Mouse (Mus musculus) CH12.LX (cell line): ENCODE measurements around the gene Ablim2. TPM values are rescaled to one million over a fixed set of nuclear protein-coding genes. Genes with fewer than 3 reads are reported as not detected.

ENCODE experiments used
- DNase-seq: peaks from one replicate; pipeline ENCODE4 v3.0.0-alpha.2; 2013; ENCODE audit errors: extremely low read depth
- H3K27ac ChIP-seq: 2 replicates; pipeline ENCODE4 v1.5.1; 2012; ENCODE audit warnings: low read depth, mild to moderate bottlenecking, control low read depth, moderate library complexity; ENCODE audit not compliant: insufficient read depth
- H3K27me3 ChIP-seq: replicated peaks from 2 replicates; pipeline ENCODE3; 2012; ENCODE audit warnings: inconsistent platforms
- H3K36me3 ChIP-seq, 2 experiments: replicated peaks in 1 of 2; 2 replicates each; pipeline versions ENCODE3 to v1.6.1; 2012; ENCODE audit warnings: inconsistent platforms in 1 of 2, low read length in 1 of 2, mild to moderate bottlenecking in 1 of 2, mixed read lengths in 1 of 2, moderate library complexity in 1 of 2; ENCODE audit not compliant: control insufficient read depth in 1 of 2, insufficient read depth in 1 of 2
- H3K4me1 ChIP-seq, 2 experiments: 2 replicates each; pipeline ENCODE4 v1.6.1; 2012; ENCODE audit warnings: inconsistent platforms in 1 of 2, moderate library complexity in 1 of 2; ENCODE audit not compliant: insufficient read depth in 2 of 2, control insufficient read depth in 1 of 2
- H3K4me2 ChIP-seq: 2 replicates; pipeline ENCODE4 v1.6.1; 2012; ENCODE audit warnings: low read depth, mild to moderate bottlenecking, control low read depth; ENCODE audit not compliant: poor library complexity, insufficient read depth, severe bottlenecking
- H3K4me3 ChIP-seq, 3 experiments: fragments of 150-350 bp in 1 of 3; sonication (generic) in 1 of 3; replicated peaks in 1 of 3; 2 replicates each; pipeline versions ENCODE3 to v1.5.1; 2011 to 2012; ENCODE audit warnings: low read depth in 2 of 3, low read length in 2 of 3, mild to moderate bottlenecking in 2 of 3, moderate library complexity in 2 of 3, control low read depth in 1 of 3, improper control_type of control experiment in 1 of 3, inconsistent platforms in 1 of 3, mixed read lengths in 1 of 3; ENCODE audit not compliant: poor library complexity in 1 of 3
- H3K79me2 ChIP-seq: replicated peaks from 2 replicates; pipeline ENCODE4 v1.6.1; 2012; ENCODE audit warnings: mild to moderate bottlenecking, moderate library complexity; ENCODE audit not compliant: control insufficient read depth, poor library complexity, insufficient read depth, severe bottlenecking; ENCODE audit errors: extremely low read depth
- H3K9ac ChIP-seq: 2 replicates; pipeline ENCODE4 v1.6.1; 2012; ENCODE audit warnings: low read depth, mild to moderate bottlenecking, control low read depth, moderate library complexity; ENCODE audit not compliant: insufficient read depth
- H3K9me3 ChIP-seq: replicated peaks from 2 replicates; pipeline ENCODE3; 2012; ENCODE audit warnings: low read length, inconsistent platforms, mixed read lengths
- E2F4 ChIP-seq: IDR thresholded peaks from 2 replicates; pipeline ENCODE4 v1.6.1; 2011; ENCODE audit warnings: low read depth, low read length, improper control_type of control experiment; ENCODE audit not compliant: insufficient replicate concordance
- ELF1 ChIP-seq: IDR thresholded peaks from 2 replicates; pipeline ENCODE4 v1.6.1; 2014; ENCODE audit warnings: low read depth, mild to moderate bottlenecking, inconsistent platforms, low read length, improper control_type of control experiment
- EP300 ChIP-seq: IDR thresholded peaks from 2 replicates; pipeline ENCODE4 v1.6.1; 2011; ENCODE audit warnings: low read length, improper control_type of control experiment
- ETS1 ChIP-seq: conservative IDR thresholded peaks from 2 replicates; pipeline ENCODE4 v1.6.1; 2012; ENCODE audit warnings: low read depth, mild to moderate bottlenecking, inconsistent platforms, low read length, improper control_type of control experiment, moderate library complexity
- JUN ChIP-seq: IDR thresholded peaks from 2 replicates; pipeline ENCODE4 v1.6.1; 2011; ENCODE audit warnings: low read depth, mild to moderate bottlenecking, low read length, improper control_type of control experiment, moderate library complexity; ENCODE audit not compliant: insufficient read depth
- NELFE ChIP-seq: IDR thresholded peaks from 2 replicates; pipeline ENCODE4 v1.6.1; 2011; ENCODE audit warnings: low read depth, low read length, improper control_type of control experiment
- NRF1 ChIP-seq: IDR thresholded peaks from 2 replicates; pipeline ENCODE4 v1.6.1; 2014; ENCODE audit warnings: low read depth, mild to moderate bottlenecking, inconsistent platforms, low read length, improper control_type of control experiment, moderate library complexity
- PAX5 ChIP-seq: IDR thresholded peaks from 2 replicates; pipeline ENCODE4 v1.6.1; 2012; ENCODE audit warnings: low read length, inconsistent platforms, mixed read lengths
- POLR2A ChIP-seq: IDR thresholded peaks from 2 replicates; pipeline ENCODE4 v1.6.1; 2011; ENCODE audit warnings: low read depth, mild to moderate bottlenecking, improper control_type of control experiment, low read length
- POLR2AphosphoS2 ChIP-seq: IDR thresholded peaks from 2 replicates; pipeline ENCODE4 v1.6.1; 2011; ENCODE audit warnings: low read depth, low read length, improper control_type of control experiment
- RAD21 ChIP-seq: IDR thresholded peaks from 2 replicates; pipeline ENCODE4 v1.6.1; 2011; ENCODE audit warnings: low read depth, mild to moderate bottlenecking, low read length, improper control_type of control experiment, moderate library complexity
- RCOR1 ChIP-seq: conservative IDR thresholded peaks from 2 replicates; pipeline ENCODE4 v1.6.1; 2012; ENCODE audit warnings: low read depth, mild to moderate bottlenecking, inconsistent platforms, low read length, improper control_type of control experiment
- SIN3A ChIP-seq: IDR thresholded peaks from 2 replicates; pipeline ENCODE4 v1.6.1; 2012; ENCODE audit warnings: low read length, improper control_type of control experiment, inconsistent platforms
- UBTF ChIP-seq: IDR thresholded peaks from 2 replicates; pipeline ENCODE4 v1.6.1; 2012; ENCODE audit warnings: low read depth, mild to moderate bottlenecking, inconsistent platforms, low read length, improper control_type of control experiment, moderate library complexity
- USF1 ChIP-seq: IDR thresholded peaks from 2 replicates; pipeline ENCODE4 v1.6.1; 2014; ENCODE audit warnings: low read depth, mild to moderate bottlenecking, inconsistent platforms, low read length, improper control_type of control experiment
- USF2 ChIP-seq: conservative IDR thresholded peaks from 2 replicates; pipeline ENCODE4 v1.6.1; 2011; ENCODE audit warnings: low read depth, low read length, improper control_type of control experiment
- ZKSCAN1 ChIP-seq: IDR thresholded peaks from 2 replicates; pipeline ENCODE4 v1.6.1; 2012; ENCODE audit warnings: low read depth, inconsistent platforms, low read length, improper control_type of control experiment, borderline replicate concordance
- ZMIZ1 ChIP-seq: IDR thresholded peaks from 2 replicates; pipeline ENCODE4 v1.6.1; 2012; ENCODE audit warnings: low read depth, mild to moderate bottlenecking, inconsistent platforms, low read length, improper control_type of control experiment
- dilution Hi-C: fragments of 300-500 bp; cut with MboI; formaldehyde crosslinking; loops from 2 replicates; pipeline ENCODE4 v1.14.3; 2020; ENCODE audit warnings: low sequenced_read_pairs; ENCODE audit not compliant: extremely low pct_unique_long_range_greater_than_20kb, extremely low pct_ligation_motif_present
- in situ Hi-C: fragments of 300-500 bp; cut with MboI; formaldehyde crosslinking; loops from 3 replicates; pipeline ENCODE4 v1.14.3; 2019; ENCODE audit warnings: low sequenced_read_pairs, low pct_ligation_motif_present, low pct_unique_long_range_greater_than_20kb, mixed read lengths
- polyA plus RNA-seq: library from polyadenylated mRNA; unstranded; fragments of >175 nt; gene quantifications from 2 replicates; pipeline ENCODE4 v1.2.1, GENCODE M21; 2012; ENCODE audit warnings: low read depth; ENCODE audit not compliant: insufficient read length
- total RNA-seq, 2 experiments: library from RNA; depleted of rRNA; stranded (reverse); fragments of 300-350 nt in 1 of 2; fragments of >200 nt in 1 of 2; gene quantifications; 2 replicates each; pipeline ENCODE4 v1.2.3; 2012 to 2014

The Ablim2 gene
- total and polyA plus RNA-seq, 3 experiments: 4.4 to 12.2 (median 11.0) TPM

DNA sequence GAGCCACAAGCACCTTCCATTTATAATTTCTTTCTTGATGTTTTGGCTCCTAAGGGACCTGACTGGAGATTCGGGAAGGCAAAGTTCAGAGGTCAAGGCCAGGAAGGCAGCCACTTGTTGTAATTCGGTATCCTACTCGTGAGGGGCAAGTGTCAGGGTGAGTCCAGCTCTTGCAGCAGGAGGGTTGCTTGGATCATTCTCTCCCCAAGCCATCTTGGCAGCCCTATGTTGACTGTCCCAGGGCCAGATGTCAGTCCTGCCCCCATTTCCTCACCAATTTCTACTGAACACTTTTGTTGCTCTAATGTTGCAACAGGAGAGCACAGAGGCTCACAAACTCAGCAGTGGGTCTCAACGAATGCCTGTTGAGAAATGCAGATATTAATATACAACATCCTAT is 140.4 kb downstream of the Ablim2 start:
- TF ChIP-seq SIN3A: no peak
- TF ChIP-seq, all 38 proteins: peak for 0
- H3K4me2 ChIP-seq: no peak overlapping the region
- no peaks in the 10 kb centered on the region for H3K9me3 ChIP-seq
- no peak overlapping the region for H3K4me3 ChIP-seq
- H3K27me3 ChIP-seq: peaks cover 5% of the 10 kb centered on the region
- dilution Hi-C loops: no loop called here
- no peak overlapping the region for H3K9ac ChIP-seq
- no peaks in the 10 kb centered on the region for H3K79me2 ChIP-seq
- H3K27ac ChIP-seq: no peak overlapping the region
- in situ Hi-C loops: loop anchor here (25.0 kb wide), 1 partner anchor 489 kb away; the partner anchor contains the start of gene Sorcs2
- H3K36me3 ChIP-seq: no peaks in the 10 kb centered on the region
- peaks cover 33 to 43% of the 10 kb centered on the region in 2 experiments for H3K4me1 ChIP-seq
- DNase-seq: no peak

DNA sequence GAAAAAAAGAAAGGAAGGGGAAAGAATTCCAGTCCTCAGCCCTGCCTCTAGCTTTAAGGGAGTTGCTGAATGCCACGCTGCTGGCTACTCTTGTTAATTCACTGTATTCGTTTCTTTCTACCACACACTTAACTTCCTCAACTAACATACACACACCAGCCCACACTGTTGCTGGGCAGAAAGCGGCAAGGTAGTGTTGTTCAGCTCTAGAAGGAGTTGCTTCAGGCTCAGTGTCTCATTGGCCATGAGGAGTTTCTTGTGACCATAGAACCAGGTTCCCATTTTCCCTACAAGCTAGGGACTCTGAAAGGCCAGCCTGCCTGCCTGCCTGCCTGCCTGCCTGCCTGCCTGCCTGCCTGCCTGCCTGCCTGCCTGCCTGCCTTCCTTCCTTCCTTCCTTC is 141.3 kb downstream of the Ablim2 start:
- H3K36me3 ChIP-seq: no peaks in the 10 kb centered on the region
- no peak for DNase-seq
- peaks cover 38 to 46% of the 10 kb centered on the region in 2 experiments for H3K4me1 ChIP-seq
- dilution Hi-C loops: no loop called here
- in situ Hi-C loops: loop anchor here (25.0 kb wide), 1 partner anchor 488 kb away; the partner anchor contains the start of gene Sorcs2
- no peak overlapping the region for H3K4me3 ChIP-seq
- TF ChIP-seq UBTF (no peak), RCOR1 (no peak), NELFE (no peak), NRF1 (no peak), PAX5 (no peak)
- H3K79me2 ChIP-seq: no peaks in the 10 kb centered on the region
- H3K27ac ChIP-seq: no peak overlapping the region
- peaks cover under 1% of the 10 kb centered on the region for H3K27me3 ChIP-seq
- no peak overlapping the region for H3K4me2 ChIP-seq
- H3K9me3 ChIP-seq: no peaks in the 10 kb centered on the region
- H3K9ac ChIP-seq: no peak overlapping the region

DNA sequence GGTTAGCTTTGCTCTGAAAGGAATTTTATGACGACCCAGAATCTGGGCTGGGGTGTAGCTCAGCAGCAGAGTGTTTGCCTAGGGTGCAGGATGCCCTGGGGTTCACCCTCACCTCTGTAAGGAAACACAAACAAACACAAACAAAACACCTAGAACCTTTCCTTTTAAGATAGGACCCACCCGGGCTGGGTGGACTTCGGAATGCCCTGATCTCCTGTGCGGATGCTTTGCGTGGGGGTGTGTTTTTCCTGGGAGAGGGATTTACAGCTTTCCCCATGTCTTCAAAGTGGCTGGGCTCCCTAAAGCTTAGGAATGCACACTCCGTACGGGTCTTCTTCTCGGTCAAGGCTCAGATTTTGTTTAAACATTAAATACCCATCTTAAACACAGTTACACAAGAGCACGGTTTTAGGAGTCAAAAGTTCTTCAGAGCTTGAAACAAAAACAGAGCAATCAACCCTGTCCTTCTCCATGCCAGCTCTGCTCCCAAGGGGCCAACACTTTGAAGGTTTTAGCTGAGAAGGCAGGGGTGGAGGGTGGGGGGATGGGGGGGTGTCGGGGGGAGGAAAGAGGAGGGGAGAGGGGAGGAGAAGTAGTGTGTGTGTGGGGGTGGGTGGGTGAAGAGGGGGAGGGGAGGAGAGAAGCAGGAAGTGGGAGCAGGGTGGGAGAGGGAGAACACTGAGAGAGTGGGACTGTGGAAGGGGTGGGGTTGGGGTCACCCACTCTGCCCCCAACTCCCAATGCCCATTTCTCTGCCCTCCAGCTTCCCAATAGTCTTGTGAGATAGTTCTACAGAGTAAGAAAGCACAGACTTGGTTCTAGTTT is 142.9 kb downstream of the Ablim2 start:
- dilution Hi-C loops (no loop called here), in situ Hi-C loops (no loop called here)
- H3K4me3 ChIP-seq: no peak overlapping the region
- H3K4me1 ChIP-seq: peaks cover 44 to 60% of the 10 kb centered on the region in 2 experiments
- H3K9ac ChIP-seq: no peak overlapping the region
- no peak overlapping the region for H3K4me2 ChIP-seq
- DNase-seq: no peak
- no peak overlapping the region for H3K27ac ChIP-seq
- H3K36me3 ChIP-seq: no peaks in the 10 kb centered on the region
- H3K79me2 ChIP-seq: no peaks in the 10 kb centered on the region
- no peaks in the 10 kb centered on the region for H3K9me3 ChIP-seq
- no peak for TF ChIP-seq EP300
- TF ChIP-seq NRF1: no peak
- no peak for TF ChIP-seq RAD21
- no peak for TF ChIP-seq ETS1
- TF ChIP-seq USF2: no peak
- TF ChIP-seq E2F4: no peak
- TF ChIP-seq ZMIZ1: no peak
- TF ChIP-seq USF1: no peak
- TF ChIP-seq JUN: no peak
- TF ChIP-seq ZKSCAN1: no peak
- TF ChIP-seq ELF1: no peak
- TF ChIP-seq POLR2A: no peak
- no peak for TF ChIP-seq POLR2AphosphoS2
- no peaks in the 10 kb centered on the region for H3K27me3 ChIP-seq
